Mouse (Mus musculus): ENCODE data around the gene Hspa5.
"Not testable (repeated sequence)": the region's sequence is repeated elsewhere in the genome, so short reads cannot be mapped to it uniquely, and the experiment has no call there.

The Hspa5 gene

DNA sequence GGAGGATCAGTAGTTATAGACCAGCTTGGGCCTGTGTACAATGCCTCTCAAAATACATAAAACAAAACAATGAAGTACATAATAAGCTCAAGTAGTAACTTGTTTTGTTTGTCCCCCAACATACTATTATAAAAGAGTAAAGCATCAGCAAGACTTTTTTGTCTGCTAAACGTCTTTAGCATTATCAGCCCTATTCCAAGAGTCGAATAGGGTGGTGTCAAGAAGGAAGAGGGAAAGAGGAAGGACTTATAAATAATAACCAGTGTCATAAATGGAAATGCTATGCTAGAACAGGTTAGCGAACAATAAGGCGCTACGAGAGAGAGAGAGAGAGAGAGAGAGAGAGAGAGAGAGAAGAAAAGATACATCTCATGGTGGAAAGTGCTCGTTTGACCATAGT, 819 bp upstream of the Hspa5 start:
- DNase-seq (ENCODE audit: low spot score) = no peak

DNA sequence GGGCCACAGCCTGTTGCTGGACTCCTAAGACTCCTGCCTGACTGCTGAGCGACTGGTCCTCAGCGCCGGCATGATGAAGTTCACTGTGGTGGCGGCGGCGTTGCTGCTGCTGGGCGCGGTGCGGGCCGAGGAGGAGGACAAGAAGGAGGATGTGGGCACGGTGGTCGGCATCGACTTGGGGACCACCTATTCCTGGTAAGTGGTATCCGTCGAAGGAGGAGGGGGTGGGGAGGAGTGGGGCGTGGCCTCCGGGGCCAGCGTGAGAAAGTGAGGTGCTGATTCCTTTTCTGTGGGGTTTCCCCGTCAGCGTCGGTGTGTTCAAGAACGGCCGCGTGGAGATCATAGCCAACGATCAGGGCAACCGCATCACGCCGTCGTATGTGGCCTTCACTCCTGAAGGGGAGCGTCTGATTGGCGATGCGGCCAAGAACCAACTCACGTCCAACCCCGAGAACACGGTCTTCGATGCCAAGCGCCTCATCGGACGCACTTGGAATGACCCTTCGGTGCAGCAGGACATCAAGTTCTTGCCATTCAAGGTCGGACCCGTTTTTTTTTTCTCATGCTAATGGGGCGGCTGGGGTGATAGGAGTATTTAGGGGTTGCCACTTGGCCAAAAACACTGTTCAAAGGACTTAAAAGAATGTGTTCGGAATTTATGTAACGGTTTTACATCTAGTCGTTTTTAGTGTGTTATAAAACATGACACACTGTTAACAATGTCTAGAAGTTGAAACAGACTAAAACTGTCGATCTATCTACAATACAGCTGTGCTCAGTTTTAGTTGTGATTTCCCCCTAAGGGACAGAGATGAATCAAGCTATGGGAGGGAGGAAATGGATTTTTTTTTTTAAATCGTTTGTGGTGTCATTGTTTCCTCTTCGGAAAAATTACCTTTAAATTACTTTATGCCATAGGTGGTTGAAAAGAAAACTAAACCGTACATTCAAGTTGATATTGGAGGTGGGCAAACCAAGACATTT, 774 bp downstream of the Hspa5 start:
- peak; percentile 70 for DNase-seq (ENCODE audit: low spot score)

DNA sequence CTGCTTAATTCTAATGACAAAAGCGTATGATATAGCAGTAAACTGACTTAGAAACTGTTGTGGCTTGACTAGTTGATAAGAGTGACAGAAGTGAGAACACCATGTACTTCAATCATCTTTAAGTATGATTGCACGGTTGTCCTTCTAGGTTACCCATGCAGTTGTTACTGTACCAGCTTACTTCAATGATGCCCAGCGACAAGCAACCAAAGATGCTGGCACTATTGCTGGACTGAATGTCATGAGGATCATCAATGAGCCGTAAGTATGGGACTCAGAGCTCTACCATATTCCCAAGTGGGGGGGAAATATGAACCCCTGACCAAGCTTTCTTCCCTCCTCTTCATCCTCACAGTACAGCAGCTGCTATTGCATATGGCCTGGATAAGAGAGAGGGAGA, 1.9 kb downstream of the Hspa5 start:
- DNase-seq (ENCODE audit: low spot score) = no peak

DNA sequence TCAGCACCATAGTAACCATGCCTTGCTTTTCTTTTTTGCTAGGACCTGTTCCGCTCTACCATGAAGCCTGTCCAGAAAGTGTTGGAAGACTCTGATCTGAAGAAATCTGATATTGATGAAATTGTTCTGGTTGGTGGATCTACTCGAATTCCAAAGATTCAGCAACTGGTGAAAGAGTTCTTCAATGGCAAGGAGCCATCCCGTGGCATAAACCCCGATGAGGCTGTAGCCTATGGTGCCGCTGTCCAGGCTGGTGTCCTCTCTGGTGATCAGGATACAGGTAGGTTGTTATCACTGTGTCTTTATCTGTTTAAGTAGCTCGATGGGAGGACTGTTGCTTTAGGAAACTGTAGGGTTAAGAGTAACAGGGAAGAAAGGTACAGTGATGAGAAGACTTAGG, 2.7 kb downstream of the Hspa5 start:
- DNase-seq (ENCODE audit: low spot score) = no peak

DNA sequence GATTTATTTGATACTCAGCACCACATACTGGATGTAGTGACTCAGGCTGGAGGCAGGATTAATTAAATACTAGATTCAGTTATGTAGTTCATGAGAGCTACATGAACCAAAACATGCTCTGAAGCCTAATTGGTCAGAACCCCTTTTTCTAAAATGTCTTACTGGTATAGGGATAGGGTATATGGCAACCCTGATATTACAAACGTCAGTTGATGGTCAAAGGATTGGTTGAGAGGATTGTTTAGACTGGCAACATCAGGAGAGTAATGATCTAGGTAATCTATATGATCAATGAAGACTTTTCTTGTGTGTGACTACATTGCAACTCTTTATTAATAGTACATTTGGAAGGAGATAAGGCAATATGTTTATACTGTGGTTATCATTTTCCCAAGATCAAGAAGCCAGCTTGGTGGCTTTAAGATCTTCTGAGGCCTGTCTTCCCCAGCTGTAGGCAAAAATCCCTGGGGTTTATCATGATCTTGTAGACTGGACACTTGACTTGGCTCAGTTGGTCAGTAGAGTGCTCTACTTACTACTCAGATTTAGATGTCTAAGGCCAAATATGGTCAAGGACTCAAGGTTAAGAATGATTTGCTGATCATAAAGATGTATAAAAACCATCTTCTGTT, 5.6 kb downstream of the Hspa5 start:
- DNase-seq (ENCODE audit: low spot score) = no peak

DNA sequence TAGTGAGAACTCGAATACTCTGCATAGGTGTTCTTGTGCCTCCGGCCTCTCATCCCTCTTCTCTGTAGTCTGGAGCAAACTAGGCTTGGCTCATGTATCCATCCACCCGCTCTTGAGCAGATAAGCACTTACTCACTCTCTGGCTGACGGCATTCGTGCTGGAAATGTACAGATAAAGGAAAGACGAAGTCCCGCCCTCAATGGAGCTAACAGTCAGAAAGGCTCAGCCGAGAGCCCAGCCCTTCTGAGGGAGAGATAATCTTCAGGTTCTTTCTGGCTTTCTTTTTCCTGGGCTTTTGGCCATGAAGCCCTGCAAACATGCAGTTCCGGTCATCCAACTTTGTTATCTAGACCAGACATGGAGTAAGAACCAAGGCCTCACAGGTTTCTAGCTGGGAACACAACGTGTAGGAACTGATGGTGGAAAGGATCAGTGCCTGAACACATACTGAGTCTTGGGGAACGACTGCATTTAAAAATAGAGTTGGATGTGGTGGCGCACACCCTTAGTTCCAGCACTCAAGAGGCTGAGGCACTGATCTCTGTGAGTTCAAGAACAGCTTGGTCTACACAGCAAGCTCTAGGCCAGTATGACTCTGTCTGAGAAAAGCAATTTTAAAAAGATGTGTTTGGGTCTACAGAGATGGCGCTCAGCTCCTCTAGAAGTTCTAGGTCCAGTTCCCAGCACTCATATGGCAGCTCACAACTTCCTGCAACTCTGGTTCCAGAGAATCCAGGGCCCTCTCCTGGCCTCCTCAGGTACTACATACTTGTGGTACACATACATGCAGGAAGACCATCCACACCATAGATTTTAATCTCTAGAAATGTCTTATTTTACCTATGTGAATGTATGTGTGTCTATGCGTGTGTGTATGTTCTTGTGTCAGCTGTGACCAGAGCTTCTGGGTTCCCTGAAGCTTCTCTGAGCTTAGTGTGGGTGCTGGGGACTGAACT, 11.6 kb downstream of the Hspa5 start:
- DNase-seq (ENCODE audit: low spot score) = peak; percentile 56

DNA sequence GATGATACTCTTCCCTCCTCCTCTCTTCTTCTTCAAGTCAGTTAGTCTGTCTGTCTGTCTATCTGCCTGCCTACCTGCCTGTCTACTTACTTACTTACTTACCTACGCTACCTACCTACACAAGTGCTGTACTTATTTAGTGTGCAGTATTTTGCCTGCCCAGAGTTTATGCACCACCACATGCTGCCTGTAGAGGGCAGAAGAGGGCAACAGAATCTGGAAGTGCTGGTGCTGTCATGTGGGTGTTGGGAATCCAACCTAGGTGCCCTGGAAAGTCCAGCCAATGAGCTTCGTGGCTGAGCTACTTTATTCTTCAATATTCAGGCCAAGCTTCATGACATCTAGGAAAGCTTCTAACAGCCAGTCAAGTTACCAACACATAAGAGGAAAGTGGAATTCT, 12.3 kb downstream of the Hspa5 start:
- DNase-seq (ENCODE audit: low spot score) = no peak

DNA sequence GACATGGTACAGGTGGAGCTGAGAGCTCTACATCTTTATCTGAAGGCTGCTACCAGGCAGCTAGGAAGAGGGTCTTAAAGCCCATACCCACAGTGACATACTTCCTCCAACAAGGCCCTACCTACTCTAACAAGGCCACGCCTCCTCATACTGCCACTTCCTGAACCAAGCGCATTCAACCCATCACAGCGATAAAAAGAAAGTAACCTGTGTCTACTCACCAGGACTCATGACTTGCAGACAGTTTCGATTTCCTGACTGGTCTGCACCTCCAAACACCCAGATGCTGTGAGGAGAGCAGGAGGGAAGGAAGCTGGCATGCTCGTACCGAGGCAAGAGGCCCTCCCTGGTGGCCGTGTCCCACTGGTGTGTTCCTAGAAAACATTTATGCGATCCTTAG, 18.5 kb downstream of the Hspa5 start:
- no peak for DNase-seq (ENCODE audit: low spot score)

DNA sequence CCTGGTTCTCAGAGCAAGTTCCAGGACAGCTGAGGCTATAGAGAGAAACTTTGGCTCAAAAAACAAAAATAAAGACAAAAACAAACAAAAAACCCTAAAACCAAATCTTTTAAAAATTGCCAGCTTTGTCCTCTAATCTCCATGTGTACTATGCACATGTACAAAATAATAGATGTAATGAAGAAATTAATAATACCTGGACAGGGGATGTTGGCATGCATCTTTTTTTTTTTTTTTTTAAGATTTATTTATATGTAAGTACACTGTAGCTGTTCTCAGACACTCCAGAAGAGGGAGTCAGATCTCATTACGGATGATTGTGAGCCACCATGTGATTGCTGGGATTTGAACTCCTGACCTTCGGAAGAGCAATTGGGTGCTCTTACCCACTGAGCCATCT, 20.8 kb downstream of the Hspa5 start:
- DNase-seq (ENCODE audit: low spot score) = not testable (repeated sequence)

DNA sequence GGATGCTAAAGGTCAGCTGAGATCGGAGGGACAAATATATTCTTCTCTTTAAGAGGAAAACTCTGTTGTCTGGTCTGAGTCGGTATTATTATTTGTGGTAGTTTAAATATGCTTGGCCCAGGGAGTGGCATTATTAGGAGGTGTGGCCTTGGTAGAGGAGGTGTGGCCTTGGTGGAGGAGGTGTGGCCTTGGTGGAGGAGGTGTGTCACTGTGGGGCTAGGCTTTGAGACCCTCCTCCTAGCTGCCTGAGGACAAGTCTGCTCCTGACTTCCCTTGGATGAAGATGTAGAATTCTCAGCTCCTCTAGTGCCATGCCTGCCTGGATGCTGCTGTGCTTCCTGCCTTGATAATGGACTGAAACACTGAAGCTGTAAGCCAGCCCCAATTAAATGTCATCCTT, 22.7 kb downstream of the Hspa5 start:
- DNase-seq (ENCODE audit: low spot score) = no peak

DNA sequence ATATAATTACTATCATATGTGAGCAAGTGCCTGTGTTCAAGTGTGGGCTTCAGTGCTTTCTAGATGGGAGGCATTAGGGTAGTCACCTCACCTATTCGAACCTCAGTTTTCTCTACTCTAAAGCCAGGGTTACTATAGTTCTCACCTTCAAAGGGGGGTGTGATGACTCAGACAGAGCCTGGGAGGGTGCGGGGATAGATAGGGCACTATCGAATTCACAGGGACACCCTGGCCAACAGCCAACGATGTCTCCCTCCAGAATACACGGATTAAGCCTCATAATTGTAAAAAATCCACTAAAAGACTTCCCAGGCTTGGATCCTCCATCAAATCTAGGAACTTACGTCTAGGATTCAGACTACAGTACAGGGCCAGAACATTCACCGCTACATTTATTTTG, 23.7 kb downstream of the Hspa5 start:
- no peak for DNase-seq (ENCODE audit: low spot score)

DNA sequence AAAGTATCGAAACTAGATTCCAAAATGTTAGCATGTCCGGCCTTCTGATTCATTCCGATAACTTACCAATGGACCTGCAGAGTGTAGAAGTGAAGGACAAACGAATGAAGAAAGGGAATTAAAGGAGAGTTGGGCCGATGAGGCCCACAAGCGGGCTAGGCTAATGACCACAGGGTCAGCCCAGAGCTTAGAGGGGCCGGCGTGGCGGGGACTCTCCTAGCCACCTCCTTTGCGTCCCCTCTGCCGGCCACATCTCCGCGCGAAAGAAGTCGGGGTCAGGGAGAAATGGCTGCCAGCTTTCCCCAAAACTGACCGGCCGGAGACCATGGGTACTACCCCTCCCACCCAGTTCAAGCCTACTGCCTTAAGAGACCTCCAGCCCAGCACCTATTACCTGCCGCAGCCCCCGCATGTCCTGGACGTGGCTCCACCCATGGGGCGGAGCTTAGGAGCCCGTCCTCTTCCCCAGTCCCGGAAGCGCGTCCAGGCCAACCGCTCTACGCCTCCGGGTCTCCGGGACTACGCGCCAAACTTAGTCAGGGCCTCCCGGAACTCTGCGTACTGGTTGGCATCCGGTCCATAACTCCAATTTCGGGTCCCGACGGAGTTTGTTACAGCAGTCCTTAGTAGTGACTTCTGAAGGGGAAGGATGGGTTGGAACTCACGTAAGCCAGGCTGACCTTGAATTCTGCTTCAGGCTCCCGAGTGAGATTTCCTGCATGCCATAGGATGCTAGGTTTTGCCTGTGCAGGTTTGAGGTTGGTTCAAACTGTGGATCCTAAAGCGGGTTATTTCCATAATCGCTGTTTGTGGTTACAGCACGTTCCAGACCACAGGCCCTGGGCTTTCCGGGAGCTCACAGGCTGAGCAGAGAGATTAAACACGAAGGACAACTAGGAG, 27.8 kb downstream of the Hspa5 start, which contains the start of gene Rabepk:
Gene Rabepk, minus strand, starts transcription at position 556 of the 900 bp plus-strand sequence.
- peak; percentile 89 for DNase-seq (ENCODE audit: low spot score)

DNA sequence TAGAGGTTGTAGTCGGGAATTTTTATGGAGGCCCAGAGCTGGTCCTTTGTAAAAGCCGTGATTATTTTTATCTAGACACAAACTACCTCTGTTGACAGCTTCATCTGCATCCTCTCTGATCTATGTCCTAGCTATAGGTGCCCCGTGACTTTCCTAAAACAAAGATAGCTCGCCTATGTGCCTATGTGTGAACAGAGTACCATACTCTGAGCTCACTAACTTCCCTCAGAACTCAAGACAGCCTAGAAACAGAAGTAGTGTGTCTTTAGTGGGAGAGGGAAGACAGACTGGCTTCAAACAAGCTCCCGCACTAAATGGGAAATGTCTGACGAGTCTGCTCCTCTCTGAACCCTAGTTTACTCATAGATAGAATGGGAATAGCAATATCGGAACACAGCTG, 28.6 kb downstream of the Hspa5 start:
- DNase-seq (ENCODE audit: low spot score) = no peak

DNA sequence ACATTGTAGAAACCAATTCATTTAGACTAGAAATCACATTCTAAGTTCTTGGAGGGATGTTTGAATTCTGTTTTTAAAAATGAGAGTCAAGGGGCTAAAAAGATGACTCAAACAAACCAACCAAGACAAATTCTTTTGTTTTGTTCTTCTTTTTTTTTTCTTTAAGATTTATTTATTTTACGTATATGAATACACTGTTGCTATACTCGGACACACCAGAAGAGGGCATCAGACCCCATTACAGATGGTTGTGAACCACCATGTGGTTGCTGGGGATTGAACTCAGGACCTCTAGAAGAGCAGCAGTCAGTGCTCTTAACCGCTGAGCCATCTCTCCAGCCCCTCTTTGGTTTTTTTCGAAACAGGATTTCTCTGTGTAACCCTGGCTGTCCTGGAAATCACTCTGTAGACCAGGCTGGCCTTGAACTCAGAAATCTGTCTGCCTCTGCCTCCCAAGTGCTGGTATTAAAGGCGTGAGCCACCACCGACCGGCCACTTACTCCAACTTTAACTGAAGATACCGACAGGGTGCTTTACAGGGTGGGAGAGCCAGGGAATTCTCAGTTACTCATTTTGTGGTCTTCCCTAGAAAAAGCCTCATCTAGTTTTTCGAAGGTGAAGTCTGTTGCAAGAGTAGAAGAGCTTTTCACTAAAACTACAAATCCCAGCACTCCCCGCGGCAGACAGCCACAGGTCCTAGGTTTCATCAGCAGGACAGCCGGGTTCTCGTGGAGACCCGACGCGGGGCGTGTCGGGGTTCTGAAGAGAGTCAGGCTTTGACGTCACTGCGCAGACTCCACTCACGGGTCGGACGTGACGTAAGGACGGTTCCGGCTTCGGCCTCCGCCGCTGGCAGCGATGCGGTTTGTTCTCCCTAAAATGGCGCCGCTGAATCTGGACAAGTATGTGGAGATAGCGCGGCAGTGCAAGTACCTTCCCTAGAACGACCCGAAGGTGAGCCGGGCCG, 30.0 kb downstream of the Hspa5 start:
- peak; percentile 98 for DNase-seq (ENCODE audit: low spot score)

DNA sequence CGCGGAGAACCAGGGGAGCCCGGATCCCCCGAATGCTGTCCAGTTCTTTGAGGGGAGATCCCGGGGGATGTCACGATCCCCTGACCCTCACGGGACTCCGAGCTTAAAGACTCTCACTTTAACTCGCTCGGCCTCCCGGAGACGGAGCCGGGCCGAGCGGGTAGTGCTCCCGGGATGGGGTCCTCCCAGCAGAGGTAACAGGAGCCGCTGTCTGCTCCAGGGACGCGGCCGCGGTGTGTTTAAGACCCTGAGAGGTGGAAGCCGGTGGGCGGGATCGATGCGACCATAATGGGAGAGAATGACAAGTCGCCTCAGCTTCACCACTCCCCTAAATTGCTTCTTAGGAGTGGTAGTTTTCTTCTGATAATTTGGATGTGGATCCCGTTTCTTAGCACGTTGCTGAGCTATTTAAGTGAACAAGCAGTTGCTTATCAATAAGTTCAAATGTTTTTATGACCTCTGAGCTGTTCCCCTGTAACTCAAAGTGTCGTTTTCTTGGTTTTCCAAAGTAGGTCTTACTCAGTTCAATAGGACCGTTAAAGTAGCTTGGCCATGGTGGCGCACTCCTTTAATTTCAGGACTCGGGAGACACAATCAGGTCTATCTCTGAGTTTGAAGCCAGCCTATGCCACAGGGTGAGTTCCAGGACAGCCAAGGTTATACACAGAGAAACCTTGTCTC, 30.9 kb downstream of the Hspa5 start:
- DNase-seq (ENCODE audit: low spot score) = peak; percentile 51

DNA sequence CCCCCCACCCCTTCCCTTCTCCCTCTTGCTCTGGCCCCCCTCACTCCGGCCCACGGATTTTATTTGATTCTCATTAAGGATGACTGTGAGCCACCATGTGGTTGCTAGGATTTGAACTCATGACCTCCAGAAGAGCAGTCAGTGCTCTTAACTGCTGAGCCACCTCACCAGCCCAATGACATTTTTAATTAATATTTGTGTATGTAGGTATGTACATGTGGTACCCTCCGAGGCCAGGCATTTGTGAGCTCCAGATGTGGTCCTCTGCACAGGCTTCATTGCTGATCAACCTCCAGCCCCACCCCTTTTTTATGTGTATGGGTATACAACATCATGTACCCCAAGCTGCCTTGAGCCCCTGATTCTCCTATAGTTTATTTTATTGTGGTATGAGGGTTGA, 32.0 kb downstream of the Hspa5 start:
- no peak for DNase-seq (ENCODE audit: low spot score)

DNA sequence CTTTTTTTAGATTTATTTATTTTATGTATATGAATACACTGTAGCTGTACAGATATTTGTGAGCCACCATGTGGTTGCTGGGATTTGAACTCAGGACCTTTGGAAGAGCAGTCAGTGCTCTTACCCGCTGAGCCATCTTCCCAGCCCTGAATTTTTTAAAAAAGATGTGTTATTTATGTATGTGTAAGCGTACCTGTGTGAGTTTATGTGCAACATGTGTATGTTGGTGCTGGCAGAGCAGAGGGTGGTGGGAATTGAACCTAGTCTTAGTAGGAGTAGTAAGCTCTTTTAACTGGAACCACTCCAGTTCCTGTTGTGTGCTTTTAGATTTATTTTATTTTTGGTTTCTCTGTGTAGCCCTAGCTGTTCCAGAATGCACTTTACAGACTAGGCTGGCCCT, 32.4 kb downstream of the Hspa5 start:
- no peak for DNase-seq (ENCODE audit: low spot score)

DNA sequence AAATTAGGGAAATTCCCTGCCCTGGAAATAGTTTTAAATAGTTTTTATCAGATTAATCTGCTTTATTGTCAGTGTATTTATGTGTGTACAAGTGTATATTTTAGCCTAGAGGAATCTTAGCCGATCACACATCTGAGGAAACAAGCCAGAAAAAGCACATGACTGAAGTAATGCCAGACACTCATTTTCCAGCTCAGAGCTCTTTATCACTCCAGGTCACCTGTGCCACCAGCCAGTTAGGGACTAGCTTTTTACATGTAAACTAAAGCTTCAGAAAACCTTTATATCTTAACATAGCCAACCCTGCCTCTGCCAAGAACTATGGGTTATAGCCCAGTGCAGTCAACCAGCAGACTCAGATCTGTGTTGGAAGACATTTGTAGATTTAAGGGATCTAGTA, 33.0 kb downstream of the Hspa5 start:
- DNase-seq (ENCODE audit: low spot score) = no peak

DNA sequence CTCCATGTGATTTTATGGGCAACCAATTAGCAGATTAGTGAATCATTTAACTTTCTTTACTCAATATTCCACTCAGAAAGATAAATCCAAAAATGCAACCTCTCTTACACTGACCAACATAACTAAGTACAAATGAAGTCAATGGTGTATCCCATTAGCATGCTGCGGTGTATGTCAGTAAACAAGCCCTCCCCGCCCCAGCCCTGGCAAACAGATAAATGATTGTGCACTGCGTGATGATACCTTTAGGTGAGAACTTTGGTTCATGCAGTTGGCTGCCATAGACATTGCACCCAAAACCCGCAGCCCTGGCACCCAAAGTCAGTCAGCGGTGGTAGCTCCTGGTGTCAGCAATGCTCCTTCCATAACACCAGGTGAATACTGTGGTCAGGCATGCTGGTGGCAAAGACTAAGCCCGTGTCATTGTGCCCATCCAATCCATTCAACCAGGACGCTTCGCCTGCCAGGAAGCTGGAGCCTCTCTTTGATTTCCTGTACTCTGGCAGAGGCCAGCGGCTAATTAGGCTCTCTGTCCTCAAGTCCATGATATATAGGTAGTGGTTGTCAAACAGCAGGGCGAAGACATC, 33.7 kb downstream of the Hspa5 start:
- DNase-seq (ENCODE audit: low spot score) = no peak
